Mouse (Mus musculus): ENCODE results near the gene Gm49387.

- no peak for TF ChIP-seq CTCF (IDR thresholded peaks at IDR 0.05; ENCODE audit: extremely low read depth, insufficient read depth, low read length)
- no peak for TF ChIP-seq POLR2A (IDR thresholded peaks at IDR 0.05; ENCODE audit: extremely low read depth, insufficient read depth, low read length)
These were observed 27.1 kb upstream of the Gm49387 start for GRCm38 (mm10) chr14:31667741-31668140.
